Mouse (Mus musculus) heart, embryonic 13.5 days (tissue): ENCODE results near the gene Gapvd1. TPM values are rescaled to one million over a fixed set of nuclear protein-coding genes. Genes with fewer than 3 reads are reported as not detected.
"Not testable (repeated sequence)": the region's sequence is repeated elsewhere in the genome, so short reads cannot be mapped to it uniquely, and the experiment has no call there.

Experiments used
- ATAC-seq: fragments of 200-750 bp; cut with Nextera tagmentation; 2 replicates; pipeline ENCODE4 v1.8.0; 2017; ENCODE audit warnings: moderate TSS enrichment; ENCODE audit not compliant: insufficient number of reproducible peaks, low FRiP score, low TSS enrichment; ENCODE audit errors: extremely low read depth
- H3K27ac ChIP-seq: fragments of 300-500 bp; sonication (generic); replicated peaks from 2 replicates; pipeline ENCODE4 v1.5.1; 2015; ENCODE audit warnings: moderate library complexity, mild to moderate bottlenecking, inconsistent platforms
- H3K27me3 ChIP-seq: fragments of 300-500 bp; sonication (generic); replicated peaks from 2 replicates; pipeline ENCODE4 v1.6.1; 2015; ENCODE audit warnings: mild to moderate bottlenecking, inconsistent platforms
- H3K36me3 ChIP-seq: fragments of 300-500 bp; sonication (generic); 2 replicates; pipeline ENCODE4 v1.6.1; 2015; ENCODE audit warnings: mild to moderate bottlenecking, inconsistent platforms
- H3K4me1 ChIP-seq: fragments of 300-500 bp; sonication (generic); 2 replicates; pipeline ENCODE4 v1.6.1; 2015; ENCODE audit warnings: inconsistent platforms
- H3K4me2 ChIP-seq: fragments of 300-500 bp; sonication (generic); 2 replicates; pipeline ENCODE4 v1.6.1; 2015; ENCODE audit warnings: inconsistent platforms, mild to moderate bottlenecking, moderate library complexity
- H3K4me3 ChIP-seq: fragments of 300-500 bp; sonication (generic); 2 replicates; pipeline ENCODE4 v1.5.1; 2015; ENCODE audit warnings: moderate library complexity, mild to moderate bottlenecking, inconsistent platforms
- H3K9ac ChIP-seq: fragments of 300-500 bp; sonication (generic); 2 replicates; pipeline ENCODE4 v1.6.1; 2015; ENCODE audit warnings: inconsistent platforms, mild to moderate bottlenecking, moderate library complexity
- H3K9me3 ChIP-seq: fragments of 300-500 bp; sonication (generic); 2 replicates; pipeline ENCODE4 v1.6.1; 2016; ENCODE audit warnings: inconsistent platforms
- WGBS: fragments of 180-500 bp; shearing (Covaris S2); methylation state at CpG from one replicate; pipeline ENCODE4 v1.1.7; 2015; ENCODE audit warnings: mixed read lengths; 5-methylcytosine and 5-hydroxymethylcytosine counted together
- polyA plus RNA-seq: library from polyadenylated mRNA; unstranded; fragments of >200 nt; fragmentation: Nextera tagmentation; extraction: Ambion mirVana; gene quantifications from 2 replicates; pipeline ENCODE4 v1.2.1, GENCODE M21; 2015

Gene Gapvd1
- polyA plus RNA-seq, 1 experiment from 2014 or later = 55.6 TPM

DNA sequence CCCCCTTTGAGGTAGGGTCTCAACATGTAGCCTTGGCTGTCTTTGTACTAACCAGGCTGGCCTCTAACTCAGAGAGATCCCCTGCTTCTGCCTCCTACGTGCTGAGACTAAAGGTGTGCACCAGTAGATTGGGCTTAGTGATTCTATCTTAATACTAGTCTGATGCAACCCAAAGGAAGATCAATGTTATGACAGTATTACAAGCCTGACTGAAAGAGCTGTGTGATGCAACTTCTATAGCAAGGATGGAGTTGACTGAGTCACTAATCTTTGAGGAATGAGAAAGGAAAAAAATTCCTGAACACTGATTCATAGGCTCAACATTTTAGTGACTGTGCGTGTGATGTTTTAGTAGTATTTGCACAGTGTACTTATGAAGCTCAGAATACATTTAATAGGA, 15.0 kb upstream of the Gapvd1 start:
- Histone ChIP-seq H3K4me1 (peaks cover 32% of the 10 kb centered on the region), H3K36me3 (peaks cover 26% of the 10 kb centered on the region), H3K9ac (no peak overlapping the region), H3K9me3 (no peaks in the 10 kb centered on the region), H3K4me2 (peak overlapping the region; percentile 81), H3K4me3 (peak overlapping the region; percentile 99), H3K27ac (no peak overlapping the region), H3K27me3 (no peaks in the 10 kb centered on the region)
- 92% methylated on average over 2 of the region's 2 CpGs for WGBS
- no peak for ATAC-seq

DNA sequence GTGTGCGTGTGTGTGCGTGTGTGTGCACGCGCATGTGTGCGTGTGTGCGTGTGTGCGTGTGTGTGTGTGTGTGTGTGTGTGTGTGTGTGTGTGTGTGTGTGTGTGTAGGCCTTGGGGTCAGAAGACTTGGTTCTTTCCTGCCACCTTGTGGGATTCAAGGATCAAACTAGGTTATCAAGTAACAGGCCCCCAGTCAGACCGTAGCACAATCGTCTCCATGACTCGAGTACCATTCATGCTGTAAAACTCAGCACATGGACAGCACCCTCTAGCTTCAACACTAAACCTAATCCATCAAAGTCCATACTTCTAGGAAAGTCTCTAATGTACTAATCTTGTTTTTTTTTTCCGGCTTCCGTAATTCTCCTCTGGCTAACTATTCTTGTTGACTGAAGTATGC, 9.8 kb upstream of the Gapvd1 start:
- ATAC-seq = no peak
- Histone ChIP-seq H3K27ac (no peak overlapping the region), H3K4me2 (no peak overlapping the region), H3K4me3 (no peak overlapping the region), H3K27me3 (no peaks in the 10 kb centered on the region), H3K9ac (no peak overlapping the region), H3K9me3 (no peaks in the 10 kb centered on the region), H3K4me1 (no peaks in the 10 kb centered on the region), H3K36me3 (no peaks in the 10 kb centered on the region)
- WGBS = 83% methylated on average over 5 of the region's 12 CpGs

DNA sequence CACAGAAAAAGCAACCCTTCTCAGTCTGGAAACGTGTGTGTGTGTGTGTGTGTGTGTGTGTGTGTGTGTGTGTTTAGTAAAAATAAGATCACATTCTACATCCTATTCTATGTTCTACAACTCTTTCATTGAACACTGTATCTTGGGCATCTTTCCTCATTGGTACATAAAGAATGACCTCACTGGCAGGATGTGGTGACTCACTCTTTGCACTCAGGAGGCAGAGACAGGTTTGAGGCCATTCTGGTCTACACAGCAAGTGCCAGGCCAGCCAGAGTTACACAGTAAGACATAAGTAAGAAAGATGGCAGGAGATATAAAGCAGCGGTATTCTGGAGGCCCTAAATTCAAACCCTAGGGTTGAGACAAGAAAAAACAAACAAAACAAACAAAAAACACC, 7.8 kb upstream of the Gapvd1 start:
- H3K9me3 ChIP-seq = no peaks in the 10 kb centered on the region
- H3K27ac ChIP-seq = no peak overlapping the region
- no peaks in the 10 kb centered on the region for H3K4me1 ChIP-seq
- no peak for ATAC-seq
- H3K4me2 ChIP-seq = no peak overlapping the region
- H3K4me3 ChIP-seq = no peak overlapping the region
- 63% methylated on average over 2 of the region's 2 CpGs for WGBS
- no peak overlapping the region for H3K9ac ChIP-seq
- H3K27me3 ChIP-seq = no peaks in the 10 kb centered on the region
- no peaks in the 10 kb centered on the region for H3K36me3 ChIP-seq

DNA sequence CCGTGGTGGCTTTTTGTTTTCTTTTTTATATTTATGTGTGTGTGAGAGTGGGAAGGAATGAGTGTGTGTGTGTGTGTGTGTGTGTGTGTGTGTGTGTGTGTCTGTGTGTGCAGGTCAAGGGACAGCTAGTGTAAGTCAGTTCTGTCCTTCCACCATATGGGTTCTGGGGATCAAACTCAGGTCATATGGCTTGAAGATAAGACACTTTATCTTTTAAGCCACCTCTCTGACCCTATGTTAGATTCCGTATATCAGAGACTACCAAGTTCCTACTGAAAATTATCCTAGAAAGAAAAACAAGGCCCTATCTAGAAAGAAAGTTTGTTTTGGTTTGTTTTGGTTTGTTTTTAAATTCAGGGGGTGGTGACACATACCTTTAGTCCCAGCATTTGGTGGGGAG, 7.1 kb upstream of the Gapvd1 start:
- 48% methylated on average over 2 of the region's 2 CpGs for WGBS
- Histone ChIP-seq H3K36me3 (no peaks in the 10 kb centered on the region), H3K9ac (no peak overlapping the region), H3K4me3 (no peak overlapping the region), H3K27ac (no peak overlapping the region), H3K4me2 (no peak overlapping the region), H3K9me3 (no peaks in the 10 kb centered on the region), H3K4me1 (no peaks in the 10 kb centered on the region), H3K27me3 (no peaks in the 10 kb centered on the region)
- no peak for ATAC-seq

DNA sequence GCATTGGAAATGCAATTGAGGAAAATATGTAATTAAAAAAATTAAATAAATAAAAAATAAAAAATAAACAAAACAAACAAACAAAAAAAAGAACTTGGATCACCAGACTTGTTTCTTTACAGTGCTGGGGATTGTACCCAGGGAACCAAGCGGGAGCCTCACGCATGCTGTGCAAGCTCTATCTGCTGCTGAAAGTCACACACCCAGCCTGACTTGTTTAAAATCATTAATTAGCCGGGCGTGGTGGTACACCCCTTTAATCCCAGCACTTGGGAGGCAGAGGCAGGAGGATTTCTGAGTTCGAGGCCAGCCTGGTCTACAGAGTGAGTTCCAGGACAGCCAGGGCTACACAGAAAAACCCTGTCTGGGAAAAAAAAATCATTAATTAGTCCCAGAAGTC, 6.2 kb upstream of the Gapvd1 start:
- not testable (repeated sequence) for H3K4me2 ChIP-seq, H3K4me3 ChIP-seq, H3K4me1 ChIP-seq, H3K27ac ChIP-seq, H3K9me3 ChIP-seq, H3K27me3 ChIP-seq, H3K9ac ChIP-seq, ATAC-seq, H3K36me3 ChIP-seq
- WGBS = 78% methylated on average over 5 of the region's 5 CpGs

DNA sequence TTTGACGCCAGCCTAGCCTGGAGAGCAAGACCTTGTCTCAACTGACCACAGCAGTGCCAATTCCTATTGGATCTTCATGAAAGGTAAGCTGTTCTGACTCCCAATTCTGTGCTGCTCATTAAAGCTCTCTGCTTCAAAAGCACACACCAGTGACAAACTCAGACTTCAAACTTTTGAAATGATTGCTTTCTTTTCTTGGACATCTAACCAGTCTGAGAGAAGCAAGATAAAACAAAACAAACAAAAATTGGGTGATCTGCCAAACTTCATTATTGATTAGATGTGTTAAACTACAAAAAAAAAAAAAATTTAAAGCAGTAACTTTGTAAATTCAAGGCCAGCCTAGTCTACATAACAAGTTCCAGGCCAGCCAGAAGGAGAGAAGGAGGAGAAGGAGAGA, 2.3 kb upstream of the Gapvd1 start:
- H3K9me3 ChIP-seq = no peaks in the 10 kb centered on the region
- WGBS = 52% methylated on average over 1 of the region's 1 CpGs
- H3K4me2 ChIP-seq = no peak overlapping the region
- no peak overlapping the region for H3K9ac ChIP-seq
- ATAC-seq = no peak
- no peak overlapping the region for H3K27ac ChIP-seq
- no peaks in the 10 kb centered on the region for H3K27me3 ChIP-seq
- H3K4me3 ChIP-seq = no peak overlapping the region
- H3K36me3 ChIP-seq = no peaks in the 10 kb centered on the region
- H3K4me1 ChIP-seq = peaks cover 14% of the 10 kb centered on the region

DNA sequence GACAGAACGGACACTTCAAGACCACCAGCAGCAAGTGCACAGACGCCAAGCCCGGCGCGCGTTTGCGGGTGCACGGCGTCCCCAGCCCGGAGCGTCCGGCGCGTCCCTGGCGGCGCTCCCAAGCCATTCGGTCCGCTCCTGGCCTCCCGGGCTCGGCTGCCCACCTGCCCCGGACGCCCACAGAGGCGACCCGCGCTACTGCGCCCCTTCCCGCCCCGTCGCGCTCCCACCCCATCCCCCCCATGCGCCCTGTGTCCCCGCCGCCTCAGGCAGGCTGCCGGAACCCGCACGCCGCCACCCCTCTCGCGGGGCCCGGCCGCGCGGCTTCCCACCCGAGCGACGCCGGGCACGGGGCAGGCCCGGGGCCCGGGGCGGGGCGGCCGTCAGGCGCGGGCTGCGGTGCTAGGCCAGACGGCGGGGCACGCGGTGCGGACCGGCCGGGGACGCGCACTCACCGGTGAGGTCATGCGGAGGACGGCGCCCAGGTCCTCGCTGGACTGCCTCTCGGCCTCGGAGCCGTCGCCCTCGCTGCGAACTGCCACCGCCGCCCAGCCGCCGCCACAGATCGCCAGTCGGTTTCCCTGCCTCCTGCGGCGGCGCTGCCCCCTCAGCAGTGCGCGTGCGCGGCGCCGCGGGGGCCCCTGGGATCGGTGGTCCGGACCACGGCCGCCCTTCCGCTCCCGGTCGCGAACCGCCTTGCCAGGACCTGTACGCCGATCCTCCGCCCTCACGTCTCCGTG, 1.1 kb downstream of the Gapvd1 start:
- H3K4me3 ChIP-seq = peak overlapping the region; percentile 97
- WGBS = under 1% methylated on average over 103 of the region's 106 CpGs
- H3K36me3 ChIP-seq = no peaks in the 10 kb centered on the region
- peak overlapping the region; percentile 71 for H3K4me2 ChIP-seq
- H3K27ac ChIP-seq = peak overlapping the region; percentile 97
- H3K4me1 ChIP-seq = peaks cover 34% of the 10 kb centered on the region
- no peaks in the 10 kb centered on the region for H3K9me3 ChIP-seq
- no peaks in the 10 kb centered on the region for H3K27me3 ChIP-seq
- peak overlapping the region; percentile 99 for H3K9ac ChIP-seq
- ATAC-seq = peak; percentile 91

DNA sequence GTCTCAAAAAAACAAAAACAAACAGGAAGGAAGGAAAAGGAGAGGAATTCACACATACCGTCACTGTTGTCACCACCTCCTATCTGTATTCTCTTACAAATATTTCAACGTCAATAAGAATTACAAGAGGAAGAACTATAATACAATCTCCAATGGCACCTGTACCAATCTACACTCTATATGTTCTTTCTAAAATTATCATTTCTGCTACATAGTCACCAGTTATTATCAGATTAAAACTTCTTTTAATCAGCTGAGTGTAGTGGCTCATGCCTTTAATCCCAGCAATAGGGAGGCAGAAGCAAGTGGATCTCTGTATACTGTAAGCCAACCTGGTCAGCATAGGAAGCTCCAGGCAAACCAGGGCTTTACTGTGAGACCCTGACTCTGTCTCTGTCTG, 4.8 kb downstream of the Gapvd1 start:
- Histone ChIP-seq H3K4me1 (peaks cover 35% of the 10 kb centered on the region), H3K27me3 (no peaks in the 10 kb centered on the region), H3K4me3 (no peak overlapping the region), H3K9ac (no peak overlapping the region), H3K4me2 (no peak overlapping the region), H3K9me3 (no peaks in the 10 kb centered on the region), H3K27ac (no peak overlapping the region), H3K36me3 (peaks cover 8% of the 10 kb centered on the region; the same call in 1 of the 2 replicates)
- 45% methylated on average over 2 of the region's 2 CpGs for WGBS
- ATAC-seq = no peak

DNA sequence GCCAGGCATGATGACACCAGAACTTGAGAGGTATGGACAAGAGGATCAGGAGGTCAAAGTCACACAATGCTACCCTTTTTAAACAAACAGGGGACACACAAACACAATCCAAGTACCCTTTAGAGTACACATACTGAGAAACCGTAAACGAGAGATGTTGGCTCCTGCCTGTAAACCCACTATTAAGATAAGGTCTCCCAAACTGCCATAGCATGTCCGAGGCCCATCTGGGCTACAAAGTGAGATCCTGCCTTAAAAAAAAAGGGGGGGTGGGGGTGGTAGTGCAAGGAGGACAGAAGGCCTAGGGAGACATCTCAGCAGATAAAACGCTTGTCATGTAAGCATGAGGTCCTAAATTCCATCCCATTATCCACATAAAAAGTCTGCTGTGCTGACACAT, 6.6 kb downstream of the Gapvd1 start:
- WGBS = 76% methylated on average over 4 of the region's 4 CpGs
- Histone ChIP-seq H3K9me3 (no peaks in the 10 kb centered on the region), H3K9ac (no peak overlapping the region), H3K27me3 (no peaks in the 10 kb centered on the region), H3K27ac (no peak overlapping the region), H3K4me3 (no peak overlapping the region), H3K4me2 (no peak overlapping the region), H3K36me3 (peaks cover 18% of the 10 kb centered on the region), H3K4me1 (peaks cover 31% of the 10 kb centered on the region)
- ATAC-seq = no peak

DNA sequence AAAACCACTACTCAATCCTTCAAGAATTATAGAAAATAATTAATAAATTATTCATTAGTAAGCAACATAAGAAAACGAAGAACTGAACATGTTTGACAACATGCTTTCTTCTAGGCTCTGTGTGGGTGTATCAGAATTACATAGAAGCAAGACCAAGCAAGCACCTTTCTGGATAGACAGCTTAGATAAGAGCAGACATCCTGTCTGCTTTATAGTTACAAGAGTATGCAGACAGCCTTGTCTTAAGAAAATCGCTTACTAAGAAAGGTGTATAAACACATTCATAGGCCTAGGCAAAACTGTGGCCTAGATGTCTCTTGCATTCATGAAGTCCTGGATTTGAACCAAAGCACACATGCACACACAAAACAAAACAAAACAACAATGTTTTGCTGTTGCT, 9.4 kb downstream of the Gapvd1 start:
- Histone ChIP-seq H3K9me3 (no peaks in the 10 kb centered on the region), H3K27me3 (no peaks in the 10 kb centered on the region), H3K9ac (no peak overlapping the region), H3K27ac (no peak overlapping the region), H3K4me3 (no peak overlapping the region), H3K4me2 (no peak overlapping the region), H3K4me1 (peaks cover 25% of the 10 kb centered on the region), H3K36me3 (peaks cover 19% of the 10 kb centered on the region)
- ATAC-seq = no peak
- WGBS = 75% methylated on average over 2 of the region's 2 CpGs

DNA sequence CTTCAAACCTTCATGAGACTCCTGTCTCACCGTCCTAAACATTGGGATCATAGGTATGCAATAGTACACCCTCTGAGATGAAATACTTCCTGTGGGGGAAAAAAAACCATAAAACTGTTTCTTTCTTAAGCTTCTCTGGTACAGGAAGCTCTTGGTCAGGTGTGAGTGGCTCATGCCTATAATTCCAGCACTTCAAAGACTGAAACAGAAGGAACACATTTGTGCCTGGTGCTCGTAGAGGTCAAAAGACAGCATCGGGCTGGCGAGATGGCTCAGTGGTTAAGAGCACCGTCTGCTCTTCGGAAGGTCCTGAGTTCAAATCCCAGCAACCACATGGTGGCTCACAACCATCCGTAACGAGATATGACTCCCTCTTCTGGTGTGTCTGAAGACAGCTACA, 10.6 kb downstream of the Gapvd1 start:
- Histone ChIP-seq H3K36me3 (peaks cover 19% of the 10 kb centered on the region), H3K27me3 (no peaks in the 10 kb centered on the region), H3K27ac (no peak overlapping the region), H3K4me1 (peaks cover 18% of the 10 kb centered on the region), H3K4me3 (no peak overlapping the region), H3K9me3 (no peaks in the 10 kb centered on the region), H3K9ac (no peak overlapping the region), H3K4me2 (no peak overlapping the region)
- no peak for ATAC-seq
- WGBS = 93% methylated on average over 8 of the region's 8 CpGs

DNA sequence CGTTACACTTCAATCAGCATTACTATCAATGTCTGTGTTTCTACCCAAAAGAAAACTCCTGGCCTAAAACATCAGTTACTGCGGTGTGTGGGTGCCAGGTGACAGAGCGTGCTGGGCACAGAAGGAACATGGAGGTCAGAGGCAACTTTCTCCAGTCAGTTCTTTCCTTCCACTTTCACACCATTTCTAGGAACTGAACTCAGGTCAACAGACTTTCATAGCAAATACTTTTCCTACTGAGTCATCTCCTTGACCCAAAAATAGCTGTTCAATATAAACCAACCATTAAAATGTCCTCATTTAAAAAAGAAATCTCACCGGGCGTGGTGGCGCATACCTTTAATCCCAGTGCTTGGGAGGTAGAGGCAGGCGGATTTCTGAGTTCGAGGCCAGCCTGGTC, 12.4 kb downstream of the Gapvd1 start:
- peaks cover 16% of the 10 kb centered on the region for H3K36me3 ChIP-seq
- 89% methylated on average over 8 of the region's 8 CpGs for WGBS
- no peak for ATAC-seq
- no peak overlapping the region for H3K27ac ChIP-seq
- no peaks in the 10 kb centered on the region for H3K27me3 ChIP-seq
- H3K4me1 ChIP-seq = peaks cover 19% of the 10 kb centered on the region
- no peak overlapping the region for H3K9ac ChIP-seq
- H3K4me2 ChIP-seq = no peak overlapping the region
- no peaks in the 10 kb centered on the region for H3K9me3 ChIP-seq
- H3K4me3 ChIP-seq = no peak overlapping the region
